ENCODE assay signal across 8 mouse cellular contexts in genomic region chr8:54493110-54493509, GRCm38 (mm10). TPM values are rescaled to one million over a fixed set of nuclear protein-coding genes. Genes with fewer than 3 reads are reported as not detected.
A peak's percentile ranks its signal among the peaks of the same experiment; 100 is the strongest.
DNase-seq lines count a peak whose midpoint lies in the region; ATAC-seq lines count a peak whose summit lies in the region.

No protein-coding gene starts in this region.

- ATAC-seq in limb, embryonic 13.5 days (ENCODE audit: low FRiP score, low read depth), result 0 out of 2 replicates have a peak, but pooled peaks have one; percentile 41

- H3K9me3 ChIP-seq in limb, embryonic 13.5 days, result no peaks in the 10 kb centered on the region

- 13% methylated on average over 6 of the region's 6 CpGs for WGBS in limb, embryonic 13.5 days

- peak; percentile 40 to 81 for DNase-seq in heart, adult 18-20 months
- DNase-seq in heart, postnatal 25 days (ENCODE audit: low spot score), result no peak
- peak; percentile 50 for DNase-seq in urinary bladder, postnatal 25 days (ENCODE audit: low spot score)
- DNase-seq in urinary bladder, adult 18-20 months (ENCODE audit: low spot score in 2 of 2), result no peak
- DNase-seq in cerebellum, postnatal 36 days, result peak; percentile 37 to 57
- peak; percentile 55 to 73 for DNase-seq in heart, postnatal 14 days
- DNase-seq in retina, postnatal 1 day, result peak; percentile 79

- no peaks in the 10 kb centered on the region for H3K36me3 ChIP-seq in limb, embryonic 13.5 days

- no peak overlapping the region for H3K4me2 ChIP-seq in limb, embryonic 13.5 days (replicated peaks)

- H3K4me1 ChIP-seq in limb, embryonic 13.5 days, result no peaks in the 10 kb centered on the region

- peaks cover 9% of the 10 kb centered on the region for H3K27me3 ChIP-seq in limb, embryonic 13.5 days

- intact Hi-C loops in heart, postnatal 25 days (cut with DNase I), result loop anchor here (5.0 to 10.0 kb wide), 2 partner anchors 286 to 888 kb away; no protein-coding TSS in a partner anchor
- intact Hi-C loops in heart, postnatal 14 days (cut with DNase I), result loop anchor here (5.0 kb wide), 2 partner anchors 341 to 886 kb away; no protein-coding TSS in a partner anchor

- H3K9ac ChIP-seq in limb, embryonic 13.5 days, result no peak overlapping the region

- no peak overlapping the region for H3K4me3 ChIP-seq in limb, embryonic 13.5 days

- no peak overlapping the region for H3K27ac ChIP-seq in limb, embryonic 13.5 days

RNA-seq across cellular contexts. Expression of gene Asb5, which starts 36.3 kb away (rescaled TPM):
- 10 to 100 TPM; 19.6 to 22.1 TPM for total RNA-seq in heart, adult 18-20 months (2021)
- 10 to 100 TPM; 20.7 to 21.7 TPM for total RNA-seq in heart, postnatal 25 days (2021)
- total RNA-seq in heart, postnatal 14 days (2021), result 10 to 100 TPM; 10.3 to 11.3 TPM
- 5.8 and 6.0 TPM in 2 replicates for polyA plus RNA-seq in limb, embryonic 13.5 days (2015; fragmentation: Nextera tagmentation; extraction: Ambion mirVana)

RNA-seq across cellular contexts. Expression of gene Spcs3, which starts 36.7 kb away (rescaled TPM):
- total RNA-seq in heart, adult 18-20 months (2021), result 10 to 100 TPM; 44.8 to 50.3 TPM
- 10 to 100 TPM; 40.4 to 42.0 TPM for total RNA-seq in heart, postnatal 25 days (2021)
- total RNA-seq in heart, postnatal 14 days (2021), result 10 to 100 TPM; 29.7 to 29.8 TPM
- 93.2 and 98.2 TPM in 2 replicates for polyA plus RNA-seq in limb, embryonic 13.5 days (2015; fragmentation: Nextera tagmentation; extraction: Ambion mirVana)

Comparison
In these comparisons a context has a peak if more than half of its experiments do, and no peak if none do; other contexts are left out.
1. DNase-seq: peak in heart, adult 18-20 months (2 of 2), urinary bladder, postnatal 25 days (single experiment), cerebellum, postnatal 36 days (2 of 2), heart, postnatal 14 days (2 of 2) and retina, postnatal 1 day (single experiment); none in heart, postnatal 25 days (single experiment) and urinary bladder, adult 18-20 months (0 of 2).